Mouse (Mus musculus) liver, postnatal 0 days (tissue): ENCODE data around the gene Col17a1. TPM values are rescaled to one million over a fixed set of nuclear protein-coding genes. Genes with fewer than 3 reads are reported as not detected.

Experiments
- ATAC-seq: fragments of 200-750 bp; cut with Nextera tagmentation; 2 replicates; pipeline ENCODE4 v1.8.0; 2017; ENCODE audit warnings: mild to moderate bottlenecking, moderate library complexity
- DNase-seq: peaks from one replicate; pipeline ENCODE4 v3.0.0-alpha.2; 2016
- H3K27ac ChIP-seq: fragments of 300-500 bp; sonication (generic); 2 replicates; pipeline ENCODE4 v1.5.1; 2014; ENCODE audit warnings: antibody characterized with exemption, moderate library complexity, mild to moderate bottlenecking, low read depth
- H3K27me3 ChIP-seq: fragments of 300-500 bp; sonication (generic); 2 replicates; pipeline ENCODE4 v1.6.1; 2014; ENCODE audit warnings: low read length, control low read depth, mixed read lengths; ENCODE audit not compliant: insufficient read depth
- H3K36me3 ChIP-seq: fragments of 300-500 bp; sonication (generic); replicated peaks from 2 replicates; pipeline ENCODE4 v1.6.1; 2014; ENCODE audit warnings: mild to moderate bottlenecking, control low read depth, low read length, moderate library complexity, mixed read lengths; ENCODE audit not compliant: insufficient read depth
- H3K4me1 ChIP-seq: fragments of 300-500 bp; sonication (generic); 2 replicates; pipeline ENCODE4 v1.6.1; 2014; ENCODE audit warnings: antibody characterized with exemption, mild to moderate bottlenecking, control low read depth; ENCODE audit not compliant: insufficient read depth
- H3K4me2 ChIP-seq: fragments of 300-500 bp; sonication (generic); 2 replicates; pipeline ENCODE4 v1.6.1; 2014; ENCODE audit warnings: low read depth, mild to moderate bottlenecking, low read length, moderate library complexity, mixed read lengths
- H3K4me3 ChIP-seq: fragments of 300-500 bp; sonication (generic); 2 replicates; pipeline ENCODE4 v1.5.1; 2014; ENCODE audit warnings: low read depth, low read length
- H3K9ac ChIP-seq: fragments of 300-500 bp; sonication (generic); replicated peaks from 2 replicates; pipeline ENCODE4 v1.6.1; 2014; ENCODE audit warnings: mild to moderate bottlenecking, moderate library complexity
- H3K9me3 ChIP-seq: fragments of 300-500 bp; sonication (generic); 2 replicates; pipeline ENCODE4 v1.6.1; 2016; ENCODE audit warnings: mild to moderate bottlenecking, control low read depth, low read length, mixed read lengths
- CTCF ChIP-seq: sonication (generic); IDR thresholded peaks from 2 replicates; pipeline ENCODE4 v1.5.1; 2016; ENCODE audit warnings: antibody characterized with exemption, low read depth
- EP300 ChIP-seq: IDR thresholded peaks from 2 replicates; pipeline ENCODE4 v1.6.1; 2016; ENCODE audit warnings: antibody characterized with exemption, low read depth, mild to moderate bottlenecking
- WGBS: fragments of 180-500 bp; shearing (Covaris S2); extraction: QIAGEN DNeasy Blood & Tissue Kit; methylation state at CpG from one replicate; pipeline ENCODE4 v1.1.7; 2014; ENCODE audit not compliant: insufficient replicate concordance; 5-methylcytosine and 5-hydroxymethylcytosine counted together
- polyA plus RNA-seq: library from polyadenylated mRNA; unstranded; fragments of >200 nt; fragmentation: Nextera tagmentation; extraction: Ambion mirVana; gene quantifications from 2 replicates; pipeline ENCODE4 v1.2.1, GENCODE M21; 2015

The Col17a1 gene
- polyA plus RNA-seq, 1 experiment from 2014 or later, result 0.11 TPM

DNA sequence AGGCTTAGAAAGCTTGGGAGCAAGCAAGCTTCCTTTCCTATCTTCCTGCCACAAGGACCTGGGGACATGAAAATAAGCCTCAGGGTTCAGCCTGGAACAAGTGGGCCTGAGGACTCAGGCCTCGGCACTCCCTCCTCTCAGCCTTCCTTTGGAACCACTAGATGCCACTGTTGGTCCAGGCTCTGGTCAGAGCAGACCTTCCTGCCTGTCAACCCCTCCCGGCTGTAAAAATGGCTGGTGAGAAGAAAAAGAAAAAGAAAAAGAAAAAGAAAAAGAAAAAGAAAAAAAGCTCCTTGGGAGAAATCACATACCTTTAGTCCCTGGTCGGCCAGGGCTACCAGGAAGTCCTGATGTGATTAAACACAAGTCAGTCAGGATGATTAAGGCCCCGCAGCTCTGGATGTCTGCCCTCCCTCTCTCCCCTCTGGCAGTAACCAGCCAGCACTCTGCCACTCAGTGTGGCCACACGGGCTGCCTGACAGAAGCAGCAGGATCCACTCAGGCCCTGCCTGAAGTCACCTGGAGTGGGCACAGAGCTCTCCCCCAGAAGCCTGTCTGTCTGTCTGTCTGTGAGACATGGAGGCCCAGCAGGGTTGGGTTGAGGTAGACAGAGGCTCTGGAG, 32.9 kb downstream of the Col17a1 start:
- Histone ChIP-seq H3K4me1 (no peaks in the 10 kb centered on the region; the same call in 1 of the 2 replicates), H3K27ac (peak overlapping the region; percentile 16; the same call in 1 of the 2 replicates), H3K9me3 (no peaks in the 10 kb centered on the region), H3K36me3 (no peaks in the 10 kb centered on the region), H3K9ac (no peak overlapping the region), H3K27me3 (no peaks in the 10 kb centered on the region), H3K4me2 (no peak overlapping the region), H3K4me3 (no peak overlapping the region)
- WGBS, result 17% methylated on average over 5 of the region's 5 CpGs
- ATAC-seq (peak; percentile 57; the same call in 1 of the 2 replicates), DNase-seq (peak; percentile 45)
- TF ChIP-seq CTCF, result peak; percentile 75
- no peak for TF ChIP-seq EP300

DNA sequence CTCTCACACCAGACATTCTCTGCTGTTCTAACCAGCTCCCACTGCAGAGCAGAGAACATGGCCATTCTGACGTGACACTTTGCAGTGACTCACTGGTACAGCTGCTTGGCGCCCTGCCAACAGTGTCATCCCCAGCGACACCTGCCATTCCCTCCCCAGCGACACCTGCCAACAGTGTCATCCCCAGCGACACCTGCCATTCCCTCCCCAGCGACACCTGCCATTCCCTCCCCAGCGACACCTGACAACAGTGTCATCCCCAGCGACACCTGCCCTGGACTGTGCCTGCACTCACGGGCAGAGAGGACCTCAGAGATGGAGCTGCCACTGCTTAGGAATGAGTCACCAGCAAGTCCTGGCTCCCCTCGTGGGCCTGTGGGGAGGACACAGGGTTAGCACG, 37.0 kb downstream of the Col17a1 start:
- Histone ChIP-seq H3K9me3 (no peaks in the 10 kb centered on the region), H3K4me1 (no peaks in the 10 kb centered on the region; the same call in 1 of the 2 replicates), H3K27ac (no peak overlapping the region), H3K4me2 (no peak overlapping the region), H3K9ac (no peak overlapping the region), H3K36me3 (no peaks in the 10 kb centered on the region), H3K4me3 (no peak overlapping the region), H3K27me3 (no peaks in the 10 kb centered on the region)
- no peak for ATAC-seq
- DNase-seq, result no peak
- 65% methylated on average over 11 of the region's 11 CpGs for WGBS
- TF ChIP-seq EP300 (no peak), CTCF (no peak)

DNA sequence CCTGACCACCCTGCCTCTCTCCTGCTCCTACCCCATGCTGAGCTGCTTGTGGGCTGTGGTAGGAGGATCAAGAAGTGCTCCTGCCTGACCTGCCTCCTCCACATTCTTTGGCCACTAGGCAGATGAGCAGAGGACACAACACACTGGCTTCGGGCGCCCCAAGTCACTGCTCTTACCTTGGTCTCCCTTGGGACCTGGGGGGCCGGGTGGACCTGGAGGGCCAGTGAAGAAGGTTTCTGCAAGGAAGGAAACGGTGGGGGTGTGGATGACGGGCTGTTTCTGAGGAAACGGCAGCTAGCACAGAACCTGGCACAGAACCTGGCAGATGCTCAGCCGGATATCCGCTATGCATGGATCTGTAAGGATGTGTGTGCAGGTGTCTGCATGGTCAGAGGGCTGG, 38.7 kb downstream of the Col17a1 start:
- DNase-seq (no peak), ATAC-seq (no peak)
- H3K9ac ChIP-seq, result no peak overlapping the region
- H3K4me2 ChIP-seq, result no peak overlapping the region
- no peak overlapping the region for H3K27ac ChIP-seq
- H3K4me1 ChIP-seq, result no peaks in the 10 kb centered on the region
- H3K27me3 ChIP-seq, result no peaks in the 10 kb centered on the region
- TF ChIP-seq EP300 (no peak), CTCF (no peak)
- WGBS, result 77% methylated on average over 8 of the region's 8 CpGs
- H3K9me3 ChIP-seq, result no peaks in the 10 kb centered on the region
- H3K4me3 ChIP-seq, result no peak overlapping the region
- no peaks in the 10 kb centered on the region for H3K36me3 ChIP-seq

DNA sequence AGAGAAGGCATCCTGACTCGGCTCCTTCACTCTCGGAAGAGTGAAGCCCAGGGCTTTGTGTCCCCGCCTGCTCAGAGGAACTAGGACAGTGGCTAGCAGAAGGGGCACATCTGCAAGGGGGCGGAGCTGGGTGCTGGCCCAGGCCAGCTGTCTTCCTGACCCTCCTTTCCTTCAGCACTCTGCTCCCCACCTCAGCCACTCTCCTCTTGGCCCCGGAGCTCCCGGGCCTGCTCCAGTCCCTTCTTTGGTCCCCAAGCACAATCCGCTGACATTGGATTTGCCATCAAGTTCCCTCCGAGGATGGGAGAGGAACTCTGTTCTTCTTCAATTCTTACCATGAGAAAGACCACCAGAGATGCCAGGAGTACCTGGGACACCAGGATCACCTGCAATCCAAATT, 39.6 kb downstream of the Col17a1 start:
- Histone ChIP-seq H3K27ac (no peak overlapping the region), H3K9ac (no peak overlapping the region), H3K9me3 (no peaks in the 10 kb centered on the region), H3K27me3 (no peaks in the 10 kb centered on the region), H3K4me3 (no peak overlapping the region), H3K4me2 (no peak overlapping the region), H3K4me1 (no peaks in the 10 kb centered on the region), H3K36me3 (no peaks in the 10 kb centered on the region)
- TF ChIP-seq CTCF (no peak), EP300 (no peak)
- 76% methylated on average over 7 of the region's 8 CpGs for WGBS
- DNase-seq, result no peak
- no peak for ATAC-seq

GRCm38 (mm10) chr19:47651160-47651480, 40.8 kb downstream of the Col17a1 start:
- Histone ChIP-seq H3K27me3 (no peaks in the 10 kb centered on the region), H3K4me3 (no peak overlapping the region), H3K9me3 (no peaks in the 10 kb centered on the region), H3K9ac (no peak overlapping the region), H3K4me2 (no peak overlapping the region), H3K36me3 (0 out of 2 replicates have a peak, but pooled peaks cover 4% of the 10 kb centered on the region), H3K4me1 (no peaks in the 10 kb centered on the region), H3K27ac (no peak overlapping the region)
- 67% methylated on average over 5 of the region's 5 CpGs for WGBS
- DNase-seq (peak; percentile 11), ATAC-seq (no peak)
- TF ChIP-seq EP300 (no peak), CTCF (no peak)

DNA sequence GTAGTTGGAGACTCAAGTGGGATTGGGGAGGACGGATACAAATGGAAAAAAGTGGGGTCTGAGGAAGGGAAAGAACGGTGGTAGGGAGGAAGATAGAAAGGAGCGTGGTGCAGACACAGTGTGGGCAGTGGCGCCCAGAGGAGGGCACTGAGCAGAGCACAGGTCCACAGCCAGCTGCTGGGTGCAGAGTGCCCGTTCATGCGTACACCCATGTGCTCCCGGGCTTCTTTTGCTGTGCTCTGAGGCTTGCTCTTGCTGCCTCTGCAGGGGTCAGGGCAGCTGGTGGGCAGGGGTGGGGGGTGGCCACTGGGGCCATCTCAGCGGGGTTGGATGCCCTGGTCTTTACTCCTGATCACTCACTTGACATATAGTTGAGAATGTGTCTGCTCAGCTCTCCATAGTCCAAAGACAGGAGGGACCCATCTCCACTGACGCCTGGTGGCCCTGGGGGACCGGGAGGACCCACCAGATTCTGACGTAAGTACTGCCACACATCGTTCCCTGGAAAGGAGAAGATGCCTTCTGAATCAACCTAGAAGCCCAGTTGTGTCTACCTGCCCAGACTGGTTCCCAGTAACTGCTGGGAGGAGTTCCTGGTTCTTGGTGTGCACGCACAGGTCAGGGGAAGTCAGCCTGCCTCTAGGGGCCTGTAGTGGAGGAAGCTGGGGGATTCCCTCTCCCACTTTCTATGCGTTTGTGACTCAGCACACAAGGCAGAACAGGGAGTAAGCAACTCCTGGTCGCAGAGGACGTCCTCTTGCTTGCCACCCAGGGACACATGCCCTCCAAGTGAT, 41.3 kb downstream of the Col17a1 start:
- ATAC-seq (no peak), DNase-seq (peak; percentile 12)
- Histone ChIP-seq H3K4me1 (no peaks in the 10 kb centered on the region), H3K9me3 (no peaks in the 10 kb centered on the region), H3K9ac (no peak overlapping the region), H3K36me3 (0 out of 2 replicates have a peak, but pooled peaks cover 4% of the 10 kb centered on the region), H3K4me2 (no peak overlapping the region), H3K4me3 (no peak overlapping the region), H3K27me3 (no peaks in the 10 kb centered on the region), H3K27ac (no peak overlapping the region)
- WGBS, result 70% methylated on average over 16 of the region's 16 CpGs
- TF ChIP-seq CTCF, result no peak
- TF ChIP-seq EP300, result no peak
